Mouse (Mus musculus) neural tube, embryonic 14.5 days (tissue): ENCODE results near the gene Hs1bp3. TPM values are rescaled to one million over a fixed set of nuclear protein-coding genes. Genes with fewer than 3 reads are reported as not detected.

Experiments
- ATAC-seq: fragments of 200-750 bp; cut with Nextera tagmentation; 2 replicates; pipeline ENCODE4 v1.8.0; 2017; ENCODE audit warnings: low read depth, mild to moderate bottlenecking, moderate TSS enrichment, moderate library complexity
- H3K27ac ChIP-seq: fragments of 300-500 bp; sonication (generic); 2 replicates; pipeline ENCODE4 v1.5.1; 2014; ENCODE audit warnings: low read depth, mild to moderate bottlenecking, control low read depth, low read length, moderate library complexity, mixed read lengths
- H3K27me3 ChIP-seq: fragments of 300-500 bp; sonication (generic); 2 replicates; pipeline ENCODE4 v1.6.1; 2014; ENCODE audit warnings: low read length; ENCODE audit not compliant: control insufficient read depth, insufficient read depth
- H3K36me3 ChIP-seq: fragments of 300-500 bp; sonication (generic); 2 replicates; pipeline ENCODE4 v1.6.1; 2014; ENCODE audit warnings: low read length, mixed read lengths; ENCODE audit not compliant: control insufficient read depth, insufficient read depth
- H3K4me1 ChIP-seq: fragments of 300-500 bp; sonication (generic); 2 replicates; pipeline ENCODE4 v1.6.1; 2014; ENCODE audit warnings: low read length; ENCODE audit not compliant: control insufficient read depth, insufficient read depth
- H3K4me2 ChIP-seq: fragments of 300-500 bp; sonication (generic); 2 replicates; pipeline ENCODE4 v1.6.1; 2014; ENCODE audit warnings: mild to moderate bottlenecking, low read depth, low read length, control low read depth
- H3K4me3 ChIP-seq: fragments of 300-500 bp; sonication (generic); 2 replicates; pipeline ENCODE4 v1.5.1; 2014; ENCODE audit warnings: low read depth, low read length, control low read depth, mixed read lengths
- H3K9ac ChIP-seq: fragments of 300-500 bp; sonication (generic); replicated peaks from 2 replicates; pipeline ENCODE4 v1.6.1; 2014; ENCODE audit warnings: low read depth, mild to moderate bottlenecking, control low read depth, low read length, mixed read lengths
- H3K9me3 ChIP-seq: fragments of 300-500 bp; sonication (generic); 2 replicates; pipeline ENCODE4 v1.6.1; 2016; ENCODE audit warnings: low read length; ENCODE audit not compliant: control insufficient read depth
- WGBS: fragments of 180-500 bp; shearing (Covaris S2); extraction: QIAGEN DNeasy Blood & Tissue Kit; methylation state at CpG from one replicate; pipeline ENCODE4 v1.1.7; 2014; 5-methylcytosine and 5-hydroxymethylcytosine counted together
- polyA plus RNA-seq: library from polyadenylated mRNA; unstranded; fragments of >200 nt; fragmentation: Nextera tagmentation; extraction: Ambion mirVana; gene quantifications from 2 replicates; pipeline ENCODE4 v1.2.1, GENCODE M21; 2014

Hs1bp3 gene
- polyA plus RNA-seq, 1 experiment from 2014 or later = 6.2 TPM

GRCm38 (mm10) chr12:8373741-8374140, 60.5 kb downstream of the Hs1bp3 start:
- no peaks in the 10 kb centered on the region for H3K36me3 ChIP-seq
- H3K27me3 ChIP-seq = no peaks in the 10 kb centered on the region
- no peak overlapping the region for H3K27ac ChIP-seq
- H3K4me3 ChIP-seq = no peak overlapping the region
- no peaks in the 10 kb centered on the region for H3K4me1 ChIP-seq
- no peak overlapping the region for H3K4me2 ChIP-seq
- 85% methylated on average over 5 of the region's 5 CpGs for WGBS
- no peak for ATAC-seq
- H3K9ac ChIP-seq = no peak overlapping the region
- H3K9me3 ChIP-seq = no peaks in the 10 kb centered on the region

- WGBS = 86% methylated on average over 1 of the region's 1 CpGs
Measured at GRCm38 (mm10) chr12:8377169-8377568, 63.9 kb downstream of the Hs1bp3 start.

GRCm38 (mm10) chr12:8377955-8378620, 64.9 kb downstream of the Hs1bp3 start:
- no peaks in the 10 kb centered on the region for H3K4me1 ChIP-seq
- H3K36me3 ChIP-seq = no peaks in the 10 kb centered on the region
- WGBS = 78% methylated on average over 9 of the region's 9 CpGs
- H3K9me3 ChIP-seq = no peaks in the 10 kb centered on the region
- no peak overlapping the region for H3K27ac ChIP-seq
- no peaks in the 10 kb centered on the region for H3K27me3 ChIP-seq
- no peak overlapping the region for H3K9ac ChIP-seq
- no peak overlapping the region for H3K4me2 ChIP-seq
- no peak for ATAC-seq
- H3K4me3 ChIP-seq = no peak overlapping the region

More at GRCm38 (mm10) chr12:8377169-8377568, 63.9 kb downstream of the Hs1bp3 start:
- H3K27me3 ChIP-seq = no peaks in the 10 kb centered on the region
- H3K36me3 ChIP-seq = no peaks in the 10 kb centered on the region
- H3K27ac ChIP-seq = no peak overlapping the region
- H3K4me2 ChIP-seq = no peak overlapping the region
- ATAC-seq = no peak
- no peaks in the 10 kb centered on the region for H3K4me1 ChIP-seq
- H3K9ac ChIP-seq = no peak overlapping the region
- no peak overlapping the region for H3K4me3 ChIP-seq
- H3K9me3 ChIP-seq = no peaks in the 10 kb centered on the region

GRCm38 (mm10) chr12:8379795-8380521, 66.7 kb downstream of the Hs1bp3 start:
- Histone ChIP-seq H3K9me3 (no peaks in the 10 kb centered on the region), H3K27me3 (no peaks in the 10 kb centered on the region), H3K27ac (no peak overlapping the region), H3K9ac (no peak overlapping the region), H3K4me3 (no peak overlapping the region), H3K4me2 (no peak overlapping the region), H3K36me3 (no peaks in the 10 kb centered on the region), H3K4me1 (no peaks in the 10 kb centered on the region)
- 65% methylated on average over 8 of the region's 8 CpGs for WGBS
- ATAC-seq = no peak

- 75% methylated on average over 9 of the region's 9 CpGs for WGBS
- no peak overlapping the region for H3K9ac ChIP-seq
- no peak overlapping the region for H3K27ac ChIP-seq
- H3K4me3 ChIP-seq = no peak overlapping the region
- H3K9me3 ChIP-seq = no peaks in the 10 kb centered on the region
- no peak overlapping the region for H3K4me2 ChIP-seq
- no peaks in the 10 kb centered on the region for H3K36me3 ChIP-seq
- H3K27me3 ChIP-seq = no peaks in the 10 kb centered on the region
- no peak for ATAC-seq
- no peaks in the 10 kb centered on the region for H3K4me1 ChIP-seq
Measured at GRCm38 (mm10) chr12:8380944-8381343, 67.7 kb downstream of the Hs1bp3 start.

- H3K4me1 ChIP-seq = no peaks in the 10 kb centered on the region
- no peaks in the 10 kb centered on the region for H3K27me3 ChIP-seq
- H3K36me3 ChIP-seq = no peaks in the 10 kb centered on the region
- no peak overlapping the region for H3K4me2 ChIP-seq
- no peaks in the 10 kb centered on the region for H3K9me3 ChIP-seq
- 81% methylated on average over 2 of the region's 2 CpGs for WGBS
- no peak overlapping the region for H3K9ac ChIP-seq
- ATAC-seq = no peak
- no peak overlapping the region for H3K4me3 ChIP-seq
- H3K27ac ChIP-seq = no peak overlapping the region
Measured at GRCm38 (mm10) chr12:8381940-8382339, 68.7 kb downstream of the Hs1bp3 start.

- Histone ChIP-seq H3K27ac (no peak overlapping the region), H3K4me1 (no peaks in the 10 kb centered on the region), H3K9me3 (no peaks in the 10 kb centered on the region), H3K4me2 (no peak overlapping the region), H3K36me3 (no peaks in the 10 kb centered on the region), H3K9ac (no peak overlapping the region), H3K4me3 (no peak overlapping the region), H3K27me3 (no peaks in the 10 kb centered on the region)
- WGBS = 87% methylated on average over 6 of the region's 6 CpGs
- no peak for ATAC-seq
Measured at GRCm38 (mm10) chr12:8383822-8384221, 70.6 kb downstream of the Hs1bp3 start.

GRCm38 (mm10) chr12:8386451-8387011, 73.3 kb downstream of the Hs1bp3 start:
- no peak overlapping the region for H3K4me3 ChIP-seq
- peak; percentile 65; the same call in 1 of the 2 replicates for ATAC-seq
- H3K27ac ChIP-seq = no peak overlapping the region
- H3K36me3 ChIP-seq = no peaks in the 10 kb centered on the region
- H3K9ac ChIP-seq = no peak overlapping the region
- H3K4me2 ChIP-seq = no peak overlapping the region
- H3K27me3 ChIP-seq = no peaks in the 10 kb centered on the region
- H3K9me3 ChIP-seq = no peaks in the 10 kb centered on the region
- H3K4me1 ChIP-seq = no peaks in the 10 kb centered on the region
- 63% methylated on average over 6 of the region's 6 CpGs for WGBS

- ATAC-seq = no peak
- WGBS = 82% methylated on average over 1 of the region's 1 CpGs
- H3K9ac ChIP-seq = no peak overlapping the region
- H3K36me3 ChIP-seq = no peaks in the 10 kb centered on the region
- no peak overlapping the region for H3K4me2 ChIP-seq
- H3K27ac ChIP-seq = no peak overlapping the region
- H3K4me3 ChIP-seq = no peak overlapping the region
- H3K27me3 ChIP-seq = no peaks in the 10 kb centered on the region
- no peaks in the 10 kb centered on the region for H3K9me3 ChIP-seq
- no peaks in the 10 kb centered on the region for H3K4me1 ChIP-seq
Measured at GRCm38 (mm10) chr12:8387281-8387680, 74.0 kb downstream of the Hs1bp3 start.
